Mouse (Mus musculus) forebrain, embryonic 16.5 days (tissue): ENCODE measurements around the gene Eapp. TPM values are rescaled to one million over a fixed set of nuclear protein-coding genes. Genes with fewer than 3 reads are reported as not detected.
"Not testable (repeated sequence)": the region's sequence is repeated elsewhere in the genome, so short reads cannot be mapped to it uniquely, and the experiment has no call there.

Source experiments
- ATAC-seq: fragments of 200-750 bp; cut with Nextera tagmentation; 2 replicates; pipeline ENCODE4 v1.8.0; 2017; ENCODE audit warnings: mild to moderate bottlenecking, moderate library complexity
- H3K27ac ChIP-seq: fragments of 300-500 bp; sonication (generic); 2 replicates; pipeline ENCODE4 v1.5.1; 2014; ENCODE audit warnings: low read length, control low read depth
- H3K27me3 ChIP-seq: fragments of 300-500 bp; sonication (generic); replicated peaks from 2 replicates; pipeline ENCODE4 v1.6.1; 2014; ENCODE audit warnings: low read length; ENCODE audit not compliant: control insufficient read depth, insufficient read depth
- H3K36me3 ChIP-seq: fragments of 300-500 bp; sonication (generic); 2 replicates; pipeline ENCODE4 v1.6.1; 2014; ENCODE audit not compliant: control insufficient read depth, insufficient read depth
- H3K4me1 ChIP-seq: fragments of 300-500 bp; sonication (generic); replicated peaks from 2 replicates; pipeline ENCODE4 v1.6.1; 2014; ENCODE audit warnings: low read length; ENCODE audit not compliant: control insufficient read depth, insufficient read depth
- H3K4me2 ChIP-seq: fragments of 300-500 bp; sonication (generic); 2 replicates; pipeline ENCODE4 v1.6.1; 2014; ENCODE audit warnings: mild to moderate bottlenecking, low read length, control low read depth
- H3K4me3 ChIP-seq: fragments of 300-500 bp; sonication (generic); replicated peaks from 2 replicates; pipeline ENCODE4 v1.5.1; 2014; ENCODE audit warnings: mild to moderate bottlenecking, low read length, control low read depth
- H3K9ac ChIP-seq: fragments of 300-500 bp; sonication (generic); replicated peaks from 2 replicates; pipeline ENCODE4 v1.6.1; 2014; ENCODE audit warnings: low read depth, low read length, control low read depth
- H3K9me3 ChIP-seq: fragments of 300-500 bp; sonication (generic); 2 replicates; pipeline ENCODE4 v1.6.1; 2016; ENCODE audit warnings: low read length; ENCODE audit not compliant: control insufficient read depth
- WGBS: fragments of 180-500 bp; shearing (Covaris S2); extraction: QIAGEN DNeasy Blood & Tissue Kit; methylation state at CpG from one replicate; pipeline ENCODE4 v1.1.7; 2014; 5-methylcytosine and 5-hydroxymethylcytosine counted together
- polyA plus RNA-seq: library from polyadenylated mRNA; unstranded; fragments of >200 nt; fragmentation: Nextera tagmentation; extraction: Ambion mirVana; gene quantifications from 2 replicates; pipeline ENCODE4 v1.2.1, GENCODE M21; 2015

Eapp gene
- polyA plus RNA-seq, result 80.3 and 85.6 TPM in 2 replicates

GRCm38 (mm10) chr12:54695511-54696241 lies at the start of gene Eapp:
Gene Eapp, minus strand, starts transcription at chr12:54695897.
- Histone ChIP-seq H3K27me3 (no peaks in the 10 kb centered on the region), H3K9me3 (no peaks in the 10 kb centered on the region), H3K9ac (peak within 1 kb of the TSS; percentile 82), H3K4me3 (peak within 1 kb of the TSS; percentile 84), H3K36me3 (peaks cover 3% of the 10 kb centered on the region; the same call in 1 of the 2 replicates), H3K27ac (peak within 1 kb of the TSS; percentile 95), H3K4me1 (peaks cover 14% of the 10 kb centered on the region), H3K4me2 (peak within 1 kb of the TSS; percentile 81)
- under 1% methylated on average over 57 of the region's 57 CpGs for WGBS
- peak; percentile 94 for ATAC-seq

- H3K27ac ChIP-seq, H3K4me3 ChIP-seq, H3K4me1 ChIP-seq, H3K27me3 ChIP-seq, H3K9ac ChIP-seq, H3K9me3 ChIP-seq, H3K36me3 ChIP-seq, H3K4me2 ChIP-seq: not testable (repeated sequence)
- ATAC-seq, result peak; percentile 61
- WGBS, result 0% methylated on average over 7 of the region's 33 CpGs
Measured at GRCm38 (mm10) chr12:54738661-54739243, 43.1 kb upstream of the Eapp start.

- H3K36me3 ChIP-seq, H3K27ac ChIP-seq, H3K9me3 ChIP-seq, H3K4me2 ChIP-seq, H3K4me3 ChIP-seq, H3K27me3 ChIP-seq, H3K4me1 ChIP-seq, H3K9ac ChIP-seq: not testable (repeated sequence)
- WGBS, result no CpG with 5 or more reads among the region's 21 CpGs
- peak; percentile 86 for ATAC-seq
Measured at GRCm38 (mm10) chr12:54737891-54738660, 42.4 kb upstream of the Eapp start.

- not testable (repeated sequence) for H3K9ac ChIP-seq, H3K36me3 ChIP-seq, H3K4me2 ChIP-seq, H3K27ac ChIP-seq, H3K9me3 ChIP-seq, H3K4me1 ChIP-seq, H3K27me3 ChIP-seq
- peak; percentile 58 for ATAC-seq
- H3K4me3 ChIP-seq, result 0 out of 2 replicates have a peak overlapping the region, but pooled peaks have one; percentile 17
- WGBS, result 0% methylated on average over 7 of the region's 49 CpGs
Measured at GRCm38 (mm10) chr12:54734307-54735131, 38.8 kb upstream of the Eapp start.

GRCm38 (mm10) chr12:54729140-54730059 lies 33.7 kb upstream of the Eapp start:
- H3K9me3 ChIP-seq, H3K36me3 ChIP-seq, H3K27ac ChIP-seq, H3K4me2 ChIP-seq, H3K9ac ChIP-seq, H3K4me1 ChIP-seq, H3K27me3 ChIP-seq, H3K4me3 ChIP-seq: not testable (repeated sequence)
- no CpG with 5 or more reads among the region's 56 CpGs for WGBS
- peak; percentile 91 for ATAC-seq

GRCm38 (mm10) chr12:54718871-54719786 lies 23.4 kb upstream of the Eapp start:
- H3K36me3 ChIP-seq, H3K4me1 ChIP-seq, H3K4me2 ChIP-seq, H3K4me3 ChIP-seq, H3K9ac ChIP-seq, H3K27me3 ChIP-seq, H3K27ac ChIP-seq, H3K9me3 ChIP-seq: not testable (repeated sequence)
- no CpG with 5 or more reads among the region's 56 CpGs for WGBS
- peak; percentile 89 for ATAC-seq

- not testable (repeated sequence) for H3K4me3 ChIP-seq, H3K9ac ChIP-seq, H3K4me2 ChIP-seq, H3K27me3 ChIP-seq, H3K36me3 ChIP-seq, H3K4me1 ChIP-seq, H3K9me3 ChIP-seq, H3K27ac ChIP-seq, ATAC-seq
- 78% methylated on average over 4 of the region's 11 CpGs for WGBS
Measured at GRCm38 (mm10) chr12:54717516-54717915, 21.8 kb upstream of the Eapp start.
